Mouse (Mus musculus): Measurements from ENCODE around the gene Olfr584.

Gene Olfr584

GRCm38 (mm10) chr7:103081585-103081984 lies at the start of gene Olfr584:
Olfr584 (plus strand) TSS chr7:103081885.
- DNase-seq: no peak

- DNase-seq: no peak
Measured at GRCm38 (mm10) chr7:103037724-103038123, 44.0 kb upstream of the Olfr584 start, which contains the start of gene Olfr582. Olfr582 (plus strand) TSS chr7:103038024.

GRCm38 (mm10) chr7:103051000-103051399 lies 30.7 kb upstream of the Olfr584 start, which contains the start of gene Olfr583:
Olfr583 (plus strand) TSS chr7:103051300.
- DNase-seq: no peak

GRCm38 (mm10) chr7:103097420-103097819 lies 15.7 kb downstream of the Olfr584 start, which contains the start of gene Olfr585:
Olfr585 (plus strand) TSS chr7:103097720.
- DNase-seq: no peak

- no peak for DNase-seq
Measured at GRCm38 (mm10) chr7:103119406-103119805, 37.7 kb downstream of the Olfr584 start.

GRCm38 (mm10) chr7:103125538-103125937 lies 43.9 kb downstream of the Olfr584 start, which contains the start of gene Olfr586:
Olfr586 (minus strand) TSS chr7:103125638.
- DNase-seq: no peak

All from thymus, postnatal 36 days (tissue).